Mouse (Mus musculus) T-helper 1 cell (primary cell): ENCODE results near the gene Mamdc2.

Experiments used
- in situ Hi-C: fragments of 300-600 bp; cut with MboI, MseI; formaldehyde crosslinking; loops from one replicate; pipeline ENCODE4 v1.15.1; 2025; ENCODE audit warnings: high pct_unique_total_duplicates

Mamdc2 gene

GRCm38 (mm10) chr19:23435731-23436130 lies 12.5 kb downstream of the Mamdc2 start:
- in situ Hi-C loops: no loop called here

GRCm38 (mm10) chr19:23434433-23434832 lies 13.8 kb downstream of the Mamdc2 start:
- in situ Hi-C loops: no loop called here

- in situ Hi-C loops: loop anchor here (10.0 kb wide), 1 partner anchor 1193 kb away; no protein-coding TSS in a partner anchor
Observed at GRCm38 (mm10) chr19:23417668-23418067, 30.6 kb downstream of the Mamdc2 start.

GRCm38 (mm10) chr19:23410800-23411199 lies 37.4 kb downstream of the Mamdc2 start:
- in situ Hi-C loops: loop anchor here (10.0 kb wide), 1 partner anchor 1186 kb away; no protein-coding TSS in a partner anchor

GRCm38 (mm10) chr19:23410328-23410727 lies 37.9 kb downstream of the Mamdc2 start:
- in situ Hi-C loops: loop anchor here (10.0 kb wide), 1 partner anchor 1186 kb away; no protein-coding TSS in a partner anchor

- in situ Hi-C loops: no loop called here
Observed at GRCm38 (mm10) chr19:23401469-23402135, 46.6 kb downstream of the Mamdc2 start.

- in situ Hi-C loops: no loop called here
Observed at GRCm38 (mm10) chr19:23400485-23400884, 47.8 kb downstream of the Mamdc2 start.

GRCm38 (mm10) chr19:23395956-23396355 lies 52.3 kb downstream of the Mamdc2 start:
- in situ Hi-C loops: no loop called here

GRCm38 (mm10) chr19:23394597-23394996 lies 53.6 kb downstream of the Mamdc2 start:
- in situ Hi-C loops: no loop called here

- in situ Hi-C loops: no loop called here
Observed at GRCm38 (mm10) chr19:23388862-23389272, 59.4 kb downstream of the Mamdc2 start.

- in situ Hi-C loops: no loop called here
Observed at GRCm38 (mm10) chr19:23388083-23388861, 60.0 kb downstream of the Mamdc2 start.

GRCm38 (mm10) chr19:23382396-23382795 lies 65.8 kb downstream of the Mamdc2 start:
- in situ Hi-C loops: no loop called here

GRCm38 (mm10) chr19:23380968-23381367 lies 67.3 kb downstream of the Mamdc2 start:
- in situ Hi-C loops: no loop called here

- in situ Hi-C loops: no loop called here
Observed at GRCm38 (mm10) chr19:23379752-23380504, 68.3 kb downstream of the Mamdc2 start.

- in situ Hi-C loops: no loop called here
Observed at GRCm38 (mm10) chr19:23376536-23377201, 71.6 kb downstream of the Mamdc2 start.

- in situ Hi-C loops: no loop called here
Observed at GRCm38 (mm10) chr19:23374941-23375656, 73.1 kb downstream of the Mamdc2 start.

GRCm38 (mm10) chr19:23373728-23374127 lies 74.5 kb downstream of the Mamdc2 start:
- in situ Hi-C loops: no loop called here

- in situ Hi-C loops: no loop called here
Observed at GRCm38 (mm10) chr19:23373287-23373686, 75.0 kb downstream of the Mamdc2 start.

- in situ Hi-C loops: no loop called here
Observed at GRCm38 (mm10) chr19:23369275-23369674, 79.0 kb downstream of the Mamdc2 start.

- in situ Hi-C loops: no loop called here
Observed at GRCm38 (mm10) chr19:23362006-23362405, 86.2 kb downstream of the Mamdc2 start.

- in situ Hi-C loops: no loop called here
Observed at GRCm38 (mm10) chr19:23361124-23361523, 87.1 kb downstream of the Mamdc2 start.
